Mouse (Mus musculus): Measurements from ENCODE around the gene Hist1h4j. TPM values are rescaled to one million over a fixed set of nuclear protein-coding genes. Genes with fewer than 3 reads are reported as not detected.
A peak's percentile ranks its signal among the peaks of the same experiment; 100 is the strongest.
"Not testable (repeated sequence)": the region's sequence is repeated elsewhere in the genome, so short reads cannot be mapped to it uniquely, and the experiment has no call there.

Gene Hist1h4j
- polyA plus RNA-seq, 1 experiment = 0.75 TPM

- Histone ChIP-seq H3K27ac (ENCODE audit: insufficient read depth, low read depth, low read length) (no peak within 1 kb of the TSS), H3K4me1 (ENCODE audit: control insufficient read depth, insufficient read depth, low read length) (no peaks in the 10 kb centered on the region; the same call in 1 of the 2 replicates), H3K4me3 (ENCODE audit: insufficient read depth, low read depth, low read length) (peak within 1 kb of the TSS; percentile 58), H3K36me3 (ENCODE audit: control insufficient read depth, insufficient read depth, low read length) (no peaks in the 10 kb centered on the region), H3K27me3 (replicated peaks; ENCODE audit: control insufficient read depth, insufficient read depth, low read length) (no peaks in the 10 kb centered on the region; the same call in none of the 2 replicates)
- DNase-seq = peak; percentile 32
- WGBS = 1% methylated on average over 44 of the region's 44 CpGs
- TF ChIP-seq POLR2A (IDR thresholded peaks at IDR 0.05; ENCODE audit: low read depth, low read length) = no peak
- no peak for TF ChIP-seq CTCF (conservative IDR thresholded peaks at IDR 0.05; ENCODE audit: insufficient read depth, insufficient read length, low read depth, low read length)
Measured at GRCm38 (mm10) chr13:21779767-21780731, 45.2 kb downstream of the Hist1h4j start, which contains the start of gene Hist1h1b. TSS of gene Hist1h1b (minus strand) at chr13:21780625.

DNA sequence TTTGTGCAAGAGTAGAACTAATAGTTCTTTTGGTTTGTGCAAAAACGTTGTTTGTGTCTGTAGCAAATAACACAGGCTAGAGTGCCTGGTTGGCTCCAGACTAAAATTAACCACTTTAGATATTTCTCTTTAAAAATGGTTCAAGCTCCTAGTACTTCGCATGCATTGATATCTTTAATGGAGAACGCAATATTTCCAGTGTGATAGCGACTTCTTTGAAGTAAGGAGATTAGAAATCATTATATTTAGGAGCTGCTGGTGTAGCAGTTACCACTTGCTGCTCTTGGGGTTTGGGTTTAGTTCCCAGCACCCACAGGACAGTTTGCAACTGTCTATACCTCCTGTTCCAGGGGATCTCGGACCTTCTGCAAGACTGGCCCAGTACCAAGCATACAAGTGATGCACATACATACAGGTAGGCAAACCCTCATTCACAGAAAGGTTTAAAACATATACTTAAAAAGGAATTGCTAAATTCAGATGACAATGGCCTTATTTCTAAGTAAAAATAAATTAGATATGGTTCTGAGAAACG, 46.2 kb downstream of the Hist1h4j start:
- WGBS = 55% methylated on average over 6 of the region's 6 CpGs
- TF ChIP-seq CTCF (conservative IDR thresholded peaks at IDR 0.05; ENCODE audit: insufficient read depth, insufficient read length, low read depth, low read length) = no peak
- TF ChIP-seq POLR2A (IDR thresholded peaks at IDR 0.05; ENCODE audit: low read depth, low read length) = no peak
- H3K27ac ChIP-seq (ENCODE audit: insufficient read depth, low read depth, low read length) = no peak overlapping the region
- DNase-seq = no peak
- no peaks in the 10 kb centered on the region for H3K36me3 ChIP-seq (ENCODE audit: control insufficient read depth, insufficient read depth, low read length)
- H3K4me1 ChIP-seq (ENCODE audit: control insufficient read depth, insufficient read depth, low read length) = no peaks in the 10 kb centered on the region; the same call in 1 of the 2 replicates
- H3K27me3 ChIP-seq (replicated peaks; ENCODE audit: control insufficient read depth, insufficient read depth, low read length) = no peaks in the 10 kb centered on the region; the same call in none of the 2 replicates
- no peak overlapping the region for H3K4me3 ChIP-seq (ENCODE audit: insufficient read depth, low read depth, low read length)

- 95% methylated on average over 1 of the region's 1 CpGs for WGBS
- H3K4me3 ChIP-seq (ENCODE audit: insufficient read depth, low read depth, low read length) = no peak overlapping the region
- no peaks in the 10 kb centered on the region; the same call in 1 of the 2 replicates for H3K4me1 ChIP-seq (ENCODE audit: control insufficient read depth, insufficient read depth, low read length)
- H3K27me3 ChIP-seq (replicated peaks; ENCODE audit: control insufficient read depth, insufficient read depth, low read length) = no peaks in the 10 kb centered on the region; the same call in none of the 2 replicates
- H3K27ac ChIP-seq (ENCODE audit: insufficient read depth, low read depth, low read length) = no peak overlapping the region
- H3K36me3 ChIP-seq (ENCODE audit: control insufficient read depth, insufficient read depth, low read length) = no peaks in the 10 kb centered on the region
- DNase-seq = no peak
- TF ChIP-seq POLR2A (IDR thresholded peaks at IDR 0.05; ENCODE audit: low read depth, low read length) (no peak), CTCF (conservative IDR thresholded peaks at IDR 0.05; ENCODE audit: insufficient read depth, insufficient read length, low read depth, low read length) (no peak)
Measured at GRCm38 (mm10) chr13:21781639-21782038, 46.8 kb downstream of the Hist1h4j start.

DNA sequence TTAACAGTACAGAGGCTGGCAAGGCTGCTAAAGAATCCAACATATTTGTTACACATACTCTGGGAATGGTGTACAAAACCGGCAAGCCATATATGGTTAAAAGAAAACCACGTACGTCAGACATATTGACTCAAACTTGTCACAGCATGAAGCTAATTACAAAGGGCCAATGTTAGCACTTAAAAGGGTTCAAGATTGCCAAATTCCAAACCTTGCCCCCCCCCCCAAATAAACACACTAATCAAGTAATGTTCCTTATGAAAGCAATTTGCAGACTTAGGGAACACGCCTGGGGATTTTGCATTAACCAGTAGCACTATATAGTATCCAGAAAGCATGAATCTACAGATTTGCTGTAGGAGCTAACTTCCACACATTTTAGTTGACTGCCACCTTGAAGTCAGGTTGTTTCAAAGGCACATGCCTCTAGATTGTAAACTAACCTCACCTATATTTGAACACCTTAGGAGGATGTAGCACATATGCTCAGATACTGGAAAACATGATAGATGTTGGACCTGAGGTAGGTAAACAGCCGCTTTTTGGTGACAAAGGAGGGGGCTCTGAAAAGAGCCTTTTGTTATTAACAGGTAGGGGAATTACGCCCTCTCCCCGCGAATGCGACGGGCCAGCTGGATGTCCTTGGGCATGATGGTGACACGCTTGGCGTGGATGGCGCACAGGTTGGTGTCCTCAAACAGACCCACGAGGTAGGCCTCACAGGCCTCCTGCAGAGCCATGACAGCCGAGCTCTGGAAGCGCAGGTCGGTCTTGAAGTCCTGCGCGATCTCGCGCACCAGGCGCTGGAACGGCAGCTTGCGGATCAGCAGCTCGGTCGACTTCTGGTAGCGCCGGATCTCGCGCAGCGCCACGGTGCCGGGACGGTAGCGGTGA, 47.7 kb downstream of the Hist1h4j start:
- not testable (repeated sequence) for H3K4me1 ChIP-seq (ENCODE audit: control insufficient read depth, insufficient read depth, low read length); H3K27ac ChIP-seq (ENCODE audit: insufficient read depth, low read depth, low read length); DNase-seq; H3K27me3 ChIP-seq (replicated peaks; ENCODE audit: control insufficient read depth, insufficient read depth, low read length); H3K36me3 ChIP-seq (ENCODE audit: control insufficient read depth, insufficient read depth, low read length)
- WGBS = 6% methylated on average over 23 of the region's 35 CpGs
- H3K4me3 ChIP-seq (ENCODE audit: insufficient read depth, low read depth, low read length) = peak overlapping the region; percentile 42; the same call in 1 of the 2 replicates

- peak; percentile 76 for DNase-seq
- Histone ChIP-seq H3K27me3 (replicated peaks; ENCODE audit: control insufficient read depth, insufficient read depth, low read length) (no peaks in the 10 kb centered on the region; the same call in none of the 2 replicates), H3K36me3 (ENCODE audit: control insufficient read depth, insufficient read depth, low read length) (no peaks in the 10 kb centered on the region), H3K4me3 (ENCODE audit: insufficient read depth, low read depth, low read length) (peak within 1 kb of the TSS; percentile 42; the same call in 1 of the 2 replicates), H3K4me1 (ENCODE audit: control insufficient read depth, insufficient read depth, low read length) (no peaks in the 10 kb centered on the region; the same call in 1 of the 2 replicates), H3K27ac (ENCODE audit: insufficient read depth, low read depth, low read length) (no peak within 1 kb of the TSS)
- TF ChIP-seq POLR2A (IDR thresholded peaks at IDR 0.05; ENCODE audit: low read depth, low read length) (no peak), CTCF (conservative IDR thresholded peaks at IDR 0.05; ENCODE audit: insufficient read depth, insufficient read length, low read depth, low read length) (no peak)
- under 1% methylated on average over 15 of the region's 20 CpGs for WGBS
Measured at GRCm38 (mm10) chr13:21783255-21783617, 48.4 kb downstream of the Hist1h4j start, which contains the start of gene Hist1h3i. TSS of gene Hist1h3i (minus strand) at chr13:21783370.

DNA sequence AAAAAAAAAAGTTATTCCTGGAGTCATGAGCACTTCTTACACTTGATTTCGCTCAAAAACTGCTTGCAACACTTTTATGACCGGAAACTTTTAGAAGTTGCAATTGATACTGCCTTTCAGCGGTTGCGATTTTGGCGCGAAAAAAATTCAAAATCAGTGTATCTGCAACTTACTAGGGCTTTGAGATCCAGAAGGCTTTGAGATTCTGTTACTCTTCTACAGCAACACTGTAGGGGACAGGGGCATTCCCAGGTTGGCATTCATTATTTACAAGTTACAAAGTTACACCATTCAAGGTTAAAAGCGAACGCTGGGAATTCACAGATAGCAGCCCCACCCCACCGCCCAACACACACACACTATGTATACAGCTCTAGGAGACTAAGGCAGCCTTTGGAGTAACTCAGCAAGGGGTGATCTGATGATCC, 48.9 kb downstream of the Hist1h4j start:
- H3K27ac ChIP-seq (ENCODE audit: insufficient read depth, low read depth, low read length) = no peak overlapping the region
- H3K36me3 ChIP-seq (ENCODE audit: control insufficient read depth, insufficient read depth, low read length) = no peaks in the 10 kb centered on the region
- DNase-seq = no peak
- no peaks in the 10 kb centered on the region; the same call in none of the 2 replicates for H3K27me3 ChIP-seq (replicated peaks; ENCODE audit: control insufficient read depth, insufficient read depth, low read length)
- no peaks in the 10 kb centered on the region; the same call in 1 of the 2 replicates for H3K4me1 ChIP-seq (ENCODE audit: control insufficient read depth, insufficient read depth, low read length)
- 6% methylated on average over 9 of the region's 9 CpGs for WGBS
- no peak overlapping the region for H3K4me3 ChIP-seq (ENCODE audit: insufficient read depth, low read depth, low read length)
- TF ChIP-seq CTCF (conservative IDR thresholded peaks at IDR 0.05; ENCODE audit: insufficient read depth, insufficient read length, low read depth, low read length) (no peak), POLR2A (IDR thresholded peaks at IDR 0.05; ENCODE audit: low read depth, low read length) (no peak)

Measured in kidney, adult 2 months (tissue).